Mouse (Mus musculus): ENCODE results near the gene Bco2. TPM values are rescaled to one million over a fixed set of nuclear protein-coding genes. Genes with fewer than 3 reads are reported as not detected.

The Bco2 gene
- 3.4 and 5.0 TPM in 2 replicates for polyA plus RNA-seq (2012; ENCODE audit: insufficient read depth, insufficient read length, missing spikeins)

DNA sequence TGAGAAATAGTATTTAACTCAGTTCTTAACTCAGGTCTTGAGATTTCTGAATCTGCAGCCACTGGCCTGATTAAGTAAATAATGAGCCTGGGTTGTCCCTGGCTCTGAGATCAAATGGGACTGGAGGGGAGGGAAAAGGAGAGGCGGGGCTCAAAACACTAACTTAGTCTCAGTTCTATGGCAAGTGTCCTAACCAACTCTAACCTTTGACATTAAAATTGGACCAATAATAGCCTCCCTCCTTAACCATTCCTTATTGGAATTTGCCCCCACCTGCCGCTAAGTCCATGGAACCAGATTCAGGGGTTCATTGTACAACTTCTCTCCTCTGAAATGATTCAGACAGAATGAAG lies at the start of gene Bco2:
Bco2 (minus strand) TSS at position 88 of the 353 bp plus-strand sequence.
- Histone ChIP-seq H3K27ac (ENCODE audit: insufficient read depth, low read depth, low read length) (peak within 1 kb of the TSS; percentile 92), H3K4me1 (ENCODE audit: control insufficient read depth, insufficient read depth, low read length) (peaks cover 32% of the 10 kb centered on the region), H3K4me3 (ENCODE audit: insufficient read depth, low read length) (peak within 1 kb of the TSS; percentile 55)
- TF ChIP-seq POLR2A (IDR thresholded peaks at IDR 0.05; ENCODE audit: borderline replicate concordance, low read depth, low read length) (no peak), CTCF (IDR thresholded peaks at IDR 0.05; ENCODE audit: low read depth, low read length) (no peak)

DNA sequence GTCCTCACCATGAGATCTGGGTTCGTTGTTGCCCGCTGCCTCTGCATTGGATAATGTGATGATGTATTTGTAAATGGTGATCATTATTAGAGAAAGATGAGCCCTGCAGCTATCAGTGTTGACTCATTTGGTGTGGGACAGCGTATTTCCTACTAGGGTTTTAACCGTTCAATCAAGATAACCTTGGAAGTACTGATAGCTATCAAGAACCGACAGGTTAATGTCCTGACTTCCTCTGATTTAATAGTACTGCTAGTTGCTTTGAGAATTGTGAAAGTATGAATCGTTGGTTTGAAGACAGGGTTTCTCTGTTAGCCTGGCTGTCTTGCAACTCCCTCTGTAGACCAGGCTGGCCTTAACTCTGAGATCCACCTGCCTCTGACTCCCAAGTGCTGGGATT lies 49.4 kb upstream of the Bco2 start:
- H3K27ac ChIP-seq (ENCODE audit: insufficient read depth, low read depth, low read length) = peak overlapping the region; percentile 57
- peak overlapping the region; percentile 68 for H3K4me3 ChIP-seq (ENCODE audit: insufficient read depth, low read length)
- no peak for TF ChIP-seq POLR2A (IDR thresholded peaks at IDR 0.05; ENCODE audit: borderline replicate concordance, low read depth, low read length)
- TF ChIP-seq CTCF (IDR thresholded peaks at IDR 0.05; ENCODE audit: low read depth, low read length) = no peak
- peaks cover 21% of the 10 kb centered on the region for H3K4me1 ChIP-seq (ENCODE audit: control insufficient read depth, insufficient read depth, low read length)

DNA sequence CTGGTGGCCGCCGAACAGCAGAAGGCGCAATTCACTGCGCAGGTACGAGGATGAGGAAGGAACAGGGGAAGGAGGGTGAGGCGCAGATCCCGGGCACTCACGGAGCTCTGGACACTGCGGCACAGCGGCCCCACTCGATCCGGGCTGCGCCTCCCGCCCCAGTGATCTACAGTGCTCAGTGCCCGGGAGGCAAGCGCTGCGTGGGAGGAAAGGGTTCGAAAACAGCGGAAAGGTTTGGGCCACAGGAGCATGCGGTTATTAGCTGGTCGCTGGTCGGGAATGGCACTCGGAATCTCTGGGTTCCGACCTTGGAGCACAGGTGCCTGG lies 49.0 kb upstream of the Bco2 start:
- TF ChIP-seq POLR2A (IDR thresholded peaks at IDR 0.05; ENCODE audit: borderline replicate concordance, low read depth, low read length) (no peak), CTCF (IDR thresholded peaks at IDR 0.05; ENCODE audit: low read depth, low read length) (no peak)
- Histone ChIP-seq H3K4me1 (ENCODE audit: control insufficient read depth, insufficient read depth, low read length) (peaks cover 21% of the 10 kb centered on the region), H3K4me3 (ENCODE audit: insufficient read depth, low read length) (peak overlapping the region; percentile 68), H3K27ac (ENCODE audit: insufficient read depth, low read depth, low read length) (peak overlapping the region; percentile 57)

DNA sequence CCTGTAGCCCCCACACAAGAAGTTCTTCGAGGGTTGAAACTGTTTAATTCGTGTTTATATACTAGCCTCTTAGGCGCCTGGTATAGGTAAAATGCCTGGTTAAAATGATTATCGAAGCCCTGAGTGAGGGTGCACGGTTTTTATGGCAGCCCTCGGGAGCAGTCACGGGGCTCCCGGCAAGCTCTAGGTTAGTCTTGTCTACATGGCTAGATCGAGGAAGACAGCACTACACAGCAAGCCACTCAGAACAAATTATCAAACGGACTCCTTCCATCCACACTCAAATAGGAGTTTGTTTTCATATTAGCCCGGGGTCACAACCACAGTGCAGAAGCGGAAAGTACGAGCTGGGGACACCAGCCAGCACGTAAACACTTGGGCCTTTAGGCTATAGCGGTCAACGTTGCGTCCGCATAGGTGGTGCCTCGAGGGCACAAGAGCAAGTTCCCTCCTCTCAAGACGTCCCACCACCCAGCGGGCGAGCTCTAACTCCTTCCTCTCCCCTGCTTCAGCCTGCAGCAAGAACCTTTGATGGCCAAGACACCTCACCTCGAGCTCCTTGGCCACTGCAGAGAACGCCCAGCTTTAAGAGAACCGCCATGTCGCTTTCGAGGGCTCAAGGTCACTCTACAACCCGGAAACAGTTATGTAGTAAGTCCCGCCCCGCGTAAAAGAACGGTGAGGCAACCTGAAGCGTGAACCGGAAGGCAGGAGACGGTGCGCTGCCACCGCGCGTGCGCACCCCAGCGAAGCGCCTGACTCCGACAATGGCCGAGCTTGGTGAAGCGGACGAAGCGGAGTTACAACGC lies 48.4 kb upstream of the Bco2 start, which contains the start of the genes Sdhd and Timm8b:
Sdhd (minus strand) TSS at position 624 of the 809 bp plus-strand sequence.
Timm8b (plus strand) TSS at position 722 of the 809 bp plus-strand sequence.
- Histone ChIP-seq H3K4me1 (ENCODE audit: control insufficient read depth, insufficient read depth, low read length) (peaks cover 21% of the 10 kb centered on the region), H3K4me3 (ENCODE audit: insufficient read depth, low read length) (peak within 1 kb of the TSS; percentile 68), H3K27ac (ENCODE audit: insufficient read depth, low read depth, low read length) (peak within 1 kb of the TSS; percentile 57)
- TF ChIP-seq CTCF (IDR thresholded peaks at IDR 0.05; ENCODE audit: low read depth, low read length) (no peak), POLR2A (IDR thresholded peaks at IDR 0.05; ENCODE audit: borderline replicate concordance, low read depth, low read length) (no peak)

DNA sequence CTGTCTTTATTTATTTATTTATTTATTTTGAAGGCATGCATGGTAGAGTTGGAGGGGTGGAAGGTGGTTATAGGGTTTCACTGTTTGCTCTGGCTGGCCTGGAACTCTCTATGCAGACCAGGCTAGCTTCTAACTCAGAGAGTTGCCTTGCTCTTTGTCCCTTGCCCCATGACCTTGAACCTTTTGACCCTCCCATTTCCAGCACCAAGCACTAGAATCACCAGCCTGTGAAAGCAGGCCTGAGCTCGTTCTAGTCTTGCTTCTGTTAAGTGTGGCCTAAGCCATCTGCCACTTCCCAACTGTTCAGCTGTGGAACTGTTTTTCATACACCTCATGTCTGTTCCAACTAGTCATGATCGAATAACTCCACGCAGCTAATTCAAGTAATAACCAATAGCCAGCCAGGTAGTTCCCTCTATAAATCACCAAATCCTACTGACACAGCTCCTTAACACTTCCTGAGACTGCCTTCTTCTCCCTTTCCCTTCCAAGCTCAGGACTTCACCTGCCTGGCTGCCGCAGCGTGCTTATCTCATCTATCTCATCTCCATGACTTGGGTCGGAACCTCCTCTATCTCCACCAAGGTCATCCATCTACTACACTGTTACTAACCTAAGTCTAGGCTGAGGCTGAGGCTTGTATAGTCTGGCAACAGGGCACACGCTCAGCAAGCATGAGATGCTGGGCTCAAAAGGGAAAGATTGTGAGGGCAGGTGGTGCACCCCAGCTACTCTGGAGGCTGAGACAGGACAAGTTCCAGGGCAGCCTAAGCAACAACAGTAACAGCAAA lies 47.3 kb upstream of the Bco2 start:
- Histone ChIP-seq H3K27ac (ENCODE audit: insufficient read depth, low read depth, low read length) (no peak overlapping the region), H3K4me3 (ENCODE audit: insufficient read depth, low read length) (peak overlapping the region; percentile 68), H3K4me1 (ENCODE audit: control insufficient read depth, insufficient read depth, low read length) (peaks cover 19% of the 10 kb centered on the region)
- TF ChIP-seq CTCF (IDR thresholded peaks at IDR 0.05; ENCODE audit: low read depth, low read length) = no peak

DNA sequence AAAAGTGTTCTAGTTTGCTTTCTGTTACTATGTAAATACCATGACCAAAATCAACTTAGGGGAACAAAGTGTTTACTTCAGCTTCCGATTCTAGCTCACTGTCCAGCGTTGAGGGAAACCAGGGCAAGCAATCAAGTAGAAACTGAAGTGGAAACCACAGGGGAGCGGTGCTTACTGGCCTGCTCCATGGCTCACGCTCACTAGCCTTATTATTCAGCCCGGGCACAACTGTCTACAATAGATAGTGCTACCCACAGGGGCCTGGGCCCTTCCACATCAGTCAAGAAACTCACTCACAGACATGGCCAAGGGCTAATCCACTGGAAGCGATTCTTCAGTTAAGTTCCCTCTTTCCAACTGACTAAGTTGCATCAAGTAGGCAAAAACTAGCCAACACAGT lies 46.6 kb upstream of the Bco2 start:
- H3K4me3 ChIP-seq (ENCODE audit: insufficient read depth, low read length) = no peak overlapping the region
- TF ChIP-seq POLR2A (IDR thresholded peaks at IDR 0.05; ENCODE audit: borderline replicate concordance, low read depth, low read length) (no peak), CTCF (IDR thresholded peaks at IDR 0.05; ENCODE audit: low read depth, low read length) (no peak)
- no peak overlapping the region for H3K27ac ChIP-seq (ENCODE audit: insufficient read depth, low read depth, low read length)
- H3K4me1 ChIP-seq (ENCODE audit: control insufficient read depth, insufficient read depth, low read length) = peaks cover 18% of the 10 kb centered on the region

DNA sequence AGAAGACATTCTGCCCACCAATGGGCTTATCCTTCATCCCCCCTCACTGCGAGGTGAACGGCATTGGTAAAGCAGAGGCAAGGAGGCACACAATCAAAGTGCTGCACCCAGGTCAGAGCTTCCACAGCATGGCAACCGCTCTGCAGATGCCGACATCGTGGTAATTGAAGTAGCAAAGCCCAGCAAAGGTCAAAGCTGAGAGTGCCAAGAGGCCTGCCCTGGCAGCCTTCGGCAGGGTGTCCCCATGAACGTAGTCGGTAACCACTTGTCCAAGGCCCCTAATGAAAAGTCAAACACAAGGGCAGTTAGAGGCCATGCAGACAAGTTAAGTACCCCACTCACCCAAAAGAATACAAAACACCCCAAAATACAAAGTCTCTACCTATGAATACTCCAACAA lies 42.0 kb upstream of the Bco2 start:
- H3K4me1 ChIP-seq (ENCODE audit: control insufficient read depth, insufficient read depth, low read length) = peaks cover 12% of the 10 kb centered on the region
- no peak overlapping the region for H3K27ac ChIP-seq (ENCODE audit: insufficient read depth, low read depth, low read length)
- TF ChIP-seq POLR2A (IDR thresholded peaks at IDR 0.05; ENCODE audit: borderline replicate concordance, low read depth, low read length) (no peak), CTCF (IDR thresholded peaks at IDR 0.05; ENCODE audit: low read depth, low read length) (no peak)
- H3K4me3 ChIP-seq (ENCODE audit: insufficient read depth, low read length) = no peak overlapping the region

DNA sequence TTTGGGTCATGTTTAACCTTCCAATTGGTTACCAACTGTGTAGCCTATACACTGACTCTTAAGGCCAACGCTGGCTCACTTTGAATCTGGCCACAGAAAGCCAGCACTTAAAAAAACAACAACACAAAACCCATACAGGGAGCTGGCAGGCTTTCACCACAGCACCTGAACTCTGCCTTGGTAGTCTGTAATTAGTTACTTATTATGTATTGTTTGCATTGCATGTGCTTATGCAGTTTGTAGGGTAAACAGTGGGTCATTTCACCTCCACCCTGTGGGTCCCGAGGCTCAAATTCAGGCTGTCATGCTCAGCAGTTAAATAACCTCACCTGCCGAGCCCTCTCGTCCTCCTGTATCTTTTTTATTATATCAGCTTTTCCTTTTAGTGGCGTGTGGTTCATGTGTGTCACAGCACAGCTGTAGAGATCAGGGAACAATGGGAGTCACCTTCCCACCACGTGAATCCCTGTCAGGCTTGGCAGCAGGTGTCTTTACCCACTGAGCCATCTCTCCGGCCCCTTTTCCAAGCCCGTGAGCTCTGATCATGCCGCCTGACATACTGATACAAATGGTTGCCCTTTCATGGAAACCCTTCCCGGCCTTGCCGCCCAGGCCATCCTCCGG lies 39.9 kb upstream of the Bco2 start:
- H3K4me1 ChIP-seq (ENCODE audit: control insufficient read depth, insufficient read depth, low read length) = peaks cover 17% of the 10 kb centered on the region
- TF ChIP-seq CTCF (IDR thresholded peaks at IDR 0.05; ENCODE audit: low read depth, low read length) (no peak), POLR2A (IDR thresholded peaks at IDR 0.05; ENCODE audit: borderline replicate concordance, low read depth, low read length) (no peak)
- no peak overlapping the region for H3K27ac ChIP-seq (ENCODE audit: insufficient read depth, low read depth, low read length)
- H3K4me3 ChIP-seq (ENCODE audit: insufficient read depth, low read length) = no peak overlapping the region

DNA sequence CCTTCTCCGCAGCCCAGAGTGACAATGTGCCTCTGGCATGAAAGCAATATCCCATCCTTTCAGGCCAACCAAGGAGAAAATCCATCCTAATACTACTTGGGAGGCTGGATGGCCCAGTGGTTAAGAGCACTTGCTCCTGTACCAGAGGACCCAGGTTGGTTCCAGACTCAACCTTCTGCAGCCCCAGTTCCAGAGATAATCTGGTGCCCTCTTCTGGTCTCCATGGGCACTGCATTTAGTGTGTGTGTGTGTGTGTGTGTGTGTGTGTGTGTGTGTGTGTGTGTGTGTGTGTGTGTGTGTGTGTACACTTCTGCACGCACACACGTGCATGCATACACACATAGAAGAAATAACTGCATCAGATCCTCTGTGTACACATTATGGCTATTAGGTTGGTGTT lies 38.6 kb upstream of the Bco2 start:
- Histone ChIP-seq H3K27ac (ENCODE audit: insufficient read depth, low read depth, low read length) (no peak overlapping the region), H3K4me1 (ENCODE audit: control insufficient read depth, insufficient read depth, low read length) (peaks cover 20% of the 10 kb centered on the region), H3K4me3 (ENCODE audit: insufficient read depth, low read length) (no peak overlapping the region)
- TF ChIP-seq POLR2A (IDR thresholded peaks at IDR 0.05; ENCODE audit: borderline replicate concordance, low read depth, low read length) = no peak
- TF ChIP-seq CTCF (IDR thresholded peaks at IDR 0.05; ENCODE audit: low read depth, low read length) = peak; percentile 63
